Mouse (Mus musculus) embryonic fibroblast, embryonic 13.5 days (primary cell): ENCODE results near the gene Ncam2.

Source experiments
- CTCF ChIP-seq: IDR thresholded peaks from 2 replicates; pipeline ENCODE4 v1.5.1; 2011; ENCODE audit warnings: mild to moderate bottlenecking, control low read depth, low read length, moderate library complexity, borderline replicate concordance; ENCODE audit not compliant: insufficient read depth
- POLR2A ChIP-seq: IDR thresholded peaks from 2 replicates; pipeline ENCODE4 v1.6.1; 2011; ENCODE audit warnings: low read depth, mild to moderate bottlenecking, control low read depth, low read length, moderate library complexity

GRCm38 (mm10) chr16:81472925-81473324 is 272.4 kb downstream of the Ncam2 start:
- no peak for TF ChIP-seq CTCF
- no peak for TF ChIP-seq POLR2A
